Mouse (Mus musculus) sigmoid colon, adult 10 weeks (tissue): Measurements from ENCODE around the gene Stum. TPM values are rescaled to one million over a fixed set of nuclear protein-coding genes. Genes with fewer than 3 reads are reported as not detected.

Source experiments
- polyA plus RNA-seq: library from polyadenylated mRNA; stranded (reverse); fragments of 350-450 nt; fragmentation: Illumina TruSeq; extraction: RNeasy Lipid Tissue Mini Kit (QIAGEN cat#74804); gene quantifications from one replicate; pipeline ENCODE4 v1.2.3, GENCODE M21; 2014; ENCODE audit warnings: low read depth, low replicate concordance

The Stum gene
- 9.5 TPM for polyA plus RNA-seq

GRCm38 (mm10) chr1:180483399-180484291 lies at the start of gene Stum:
Stum (minus strand) TSS chr1:180483504.

Other genes starting within 250 kb of the Stum start
- 4.1 TPM for gene Psen2, start 220.1 kb downstream of the Stum start, polyA plus RNA-seq
- gene Itpkb, start 153.0 kb downstream of the Stum start, polyA plus RNA-seq: 6.3 TPM
- 10.5 TPM for gene Parp1, start 85.4 kb upstream of the Stum start, polyA plus RNA-seq
- gene Lin9, start 157.6 kb upstream of the Stum start, polyA plus RNA-seq: 16.4 TPM
- gene Mixl1, start 213.5 kb upstream of the Stum start, polyA plus RNA-seq: not detected
- gene Acbd3, start 242.5 kb upstream of the Stum start, polyA plus RNA-seq: 135 TPM